Mouse (Mus musculus) lung, embryonic 14.5 days (tissue): ENCODE results near the gene Gm49340. TPM values are rescaled to one million over a fixed set of nuclear protein-coding genes. Genes with fewer than 3 reads are reported as not detected.
"Not testable (repeated sequence)": the region's sequence is repeated elsewhere in the genome, so short reads cannot be mapped to it uniquely, and the experiment has no call there.

ENCODE experiments used
- ATAC-seq: fragments of 200-750 bp; cut with Nextera tagmentation; 2 replicates; pipeline ENCODE4 v1.8.0; 2017; ENCODE audit warnings: mild to moderate bottlenecking, moderate TSS enrichment, moderate library complexity; ENCODE audit not compliant: insufficient read depth
- DNase-seq: peaks from one replicate; pipeline ENCODE4 v3.0.0-alpha.2; 2015
- H3K27ac ChIP-seq: fragments of 300-500 bp; sonication (generic); 2 replicates; pipeline ENCODE4 v1.5.1; 2014; ENCODE audit warnings: low read depth, mild to moderate bottlenecking, moderate library complexity
- H3K27me3 ChIP-seq: fragments of 300-500 bp; sonication (generic); 2 replicates; pipeline ENCODE4 v1.6.1; 2014; ENCODE audit warnings: low read length, control low read depth; ENCODE audit not compliant: insufficient read depth
- H3K36me3 ChIP-seq: fragments of 300-500 bp; sonication (generic); 2 replicates; pipeline ENCODE4 v1.6.1; 2014; ENCODE audit warnings: control low read depth; ENCODE audit not compliant: insufficient read depth
- H3K4me1 ChIP-seq: fragments of 300-500 bp; sonication (generic); 2 replicates; pipeline ENCODE4 v1.6.1; 2014; ENCODE audit warnings: antibody characterized with exemption, control low read depth; ENCODE audit not compliant: insufficient read depth
- H3K4me2 ChIP-seq: fragments of 300-500 bp; sonication (generic); 2 replicates; pipeline ENCODE4 v1.6.1; 2014; ENCODE audit warnings: mild to moderate bottlenecking
- H3K4me3 ChIP-seq: fragments of 300-500 bp; sonication (generic); 2 replicates; pipeline ENCODE4 v1.5.1; 2014; ENCODE audit warnings: low read depth, low read length
- H3K9ac ChIP-seq: fragments of 300-500 bp; sonication (generic); 2 replicates; pipeline ENCODE4 v1.6.1; 2014
- H3K9me3 ChIP-seq: fragments of 300-500 bp; sonication (generic); 2 replicates; pipeline ENCODE4 v1.6.1; 2016; ENCODE audit warnings: low read depth, low read length, control low read depth
- CTCF ChIP-seq: IDR thresholded peaks from 2 replicates; pipeline ENCODE4 v1.5.1; 2016; ENCODE audit warnings: antibody characterized with exemption, low read depth
- WGBS: fragments of 180-500 bp; shearing (Covaris S2); extraction: QIAGEN DNeasy Blood & Tissue Kit; methylation state at CpG from one replicate; pipeline ENCODE4 v1.1.7; 2014; 5-methylcytosine and 5-hydroxymethylcytosine counted together
- polyA plus RNA-seq: library from polyadenylated mRNA; unstranded; fragments of >200 nt; fragmentation: Nextera tagmentation; extraction: Ambion mirVana; gene quantifications from 2 replicates; pipeline ENCODE4 v1.2.1, GENCODE M21; 2014

Gene Gm49340
- polyA plus RNA-seq, 1 experiment from 2014 or later = not detected

DNA sequence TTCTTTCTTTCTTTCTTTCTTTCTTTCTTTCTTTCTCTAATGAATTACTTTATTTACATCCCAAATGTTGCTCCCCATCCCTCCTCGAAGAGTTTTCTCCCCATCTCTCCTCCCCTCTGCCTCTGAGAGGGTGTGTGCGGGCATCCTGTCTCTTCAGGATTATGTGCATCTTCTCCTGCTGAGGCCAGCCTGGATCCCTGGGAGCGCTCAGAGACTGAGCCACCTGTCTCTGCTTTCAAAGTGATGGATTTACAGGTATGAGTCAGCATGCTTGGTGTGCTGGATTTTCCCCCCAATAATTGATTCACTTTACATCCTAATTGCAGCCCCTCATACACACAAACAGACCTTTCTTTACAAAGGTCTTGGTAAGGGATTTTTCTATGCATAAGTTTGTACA is 13.6 kb upstream of the Gm49340 start:
- Histone ChIP-seq H3K9ac (no peak overlapping the region), H3K4me2 (no peak overlapping the region), H3K27ac (no peak overlapping the region), H3K36me3 (no peaks in the 10 kb centered on the region), H3K27me3 (no peaks in the 10 kb centered on the region), H3K4me1 (no peaks in the 10 kb centered on the region), H3K9me3 (no peaks in the 10 kb centered on the region), H3K4me3 (no peak overlapping the region)
- 38% methylated on average over 3 of the region's 3 CpGs for WGBS
- ATAC-seq = no peak
- no peak for TF ChIP-seq CTCF
- no peak for DNase-seq

DNA sequence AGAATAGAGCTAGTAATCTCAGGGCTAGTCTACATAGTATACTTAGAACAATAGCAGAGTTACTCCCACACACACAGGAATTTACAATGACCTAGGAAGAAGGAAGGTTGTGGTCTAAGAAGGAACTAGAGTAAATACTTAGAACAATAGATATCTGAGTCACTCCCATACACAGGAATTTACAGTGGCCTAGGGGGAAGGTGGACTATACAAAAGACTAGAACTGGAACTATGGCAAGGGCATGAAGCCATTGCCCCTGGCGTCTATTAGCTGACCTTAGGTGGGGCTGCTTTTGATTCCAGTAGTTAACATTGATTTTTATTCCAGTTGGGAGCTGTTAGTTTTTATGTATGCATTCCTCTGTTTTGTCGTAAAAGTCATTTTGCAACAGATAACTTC is 11.0 kb upstream of the Gm49340 start:
- not testable (repeated sequence) for H3K4me1 ChIP-seq, DNase-seq, H3K27ac ChIP-seq, H3K9me3 ChIP-seq, H3K4me3 ChIP-seq, H3K27me3 ChIP-seq, ATAC-seq, H3K4me2 ChIP-seq, H3K36me3 ChIP-seq, H3K9ac ChIP-seq
- WGBS = 67% methylated on average over 2 of the region's 2 CpGs

DNA sequence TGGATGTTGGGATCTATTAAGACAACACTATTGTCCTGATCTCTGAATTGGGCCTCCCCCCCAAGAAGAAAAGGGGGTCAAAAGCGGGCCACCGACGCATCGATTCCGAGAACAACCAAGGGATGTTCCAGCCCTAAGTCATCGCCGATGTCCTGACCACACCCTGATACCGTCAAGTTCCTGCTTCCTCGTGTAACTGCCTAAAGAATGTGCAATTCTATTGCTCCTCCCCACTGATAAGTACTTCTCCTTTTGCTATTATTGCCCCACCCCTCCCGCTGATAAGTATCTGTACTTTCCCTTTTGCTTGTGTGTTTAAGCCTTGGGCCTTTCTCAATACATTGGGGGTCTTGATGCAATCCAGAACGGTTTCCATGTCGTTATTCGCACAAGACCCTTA is 8.5 kb upstream of the Gm49340 start:
- not testable (repeated sequence) for H3K4me1 ChIP-seq, DNase-seq, H3K9me3 ChIP-seq, H3K4me3 ChIP-seq, H3K9ac ChIP-seq, H3K36me3 ChIP-seq, H3K27me3 ChIP-seq, H3K4me2 ChIP-seq, H3K27ac ChIP-seq, ATAC-seq
- 87% methylated on average over 13 of the region's 13 CpGs for WGBS

DNA sequence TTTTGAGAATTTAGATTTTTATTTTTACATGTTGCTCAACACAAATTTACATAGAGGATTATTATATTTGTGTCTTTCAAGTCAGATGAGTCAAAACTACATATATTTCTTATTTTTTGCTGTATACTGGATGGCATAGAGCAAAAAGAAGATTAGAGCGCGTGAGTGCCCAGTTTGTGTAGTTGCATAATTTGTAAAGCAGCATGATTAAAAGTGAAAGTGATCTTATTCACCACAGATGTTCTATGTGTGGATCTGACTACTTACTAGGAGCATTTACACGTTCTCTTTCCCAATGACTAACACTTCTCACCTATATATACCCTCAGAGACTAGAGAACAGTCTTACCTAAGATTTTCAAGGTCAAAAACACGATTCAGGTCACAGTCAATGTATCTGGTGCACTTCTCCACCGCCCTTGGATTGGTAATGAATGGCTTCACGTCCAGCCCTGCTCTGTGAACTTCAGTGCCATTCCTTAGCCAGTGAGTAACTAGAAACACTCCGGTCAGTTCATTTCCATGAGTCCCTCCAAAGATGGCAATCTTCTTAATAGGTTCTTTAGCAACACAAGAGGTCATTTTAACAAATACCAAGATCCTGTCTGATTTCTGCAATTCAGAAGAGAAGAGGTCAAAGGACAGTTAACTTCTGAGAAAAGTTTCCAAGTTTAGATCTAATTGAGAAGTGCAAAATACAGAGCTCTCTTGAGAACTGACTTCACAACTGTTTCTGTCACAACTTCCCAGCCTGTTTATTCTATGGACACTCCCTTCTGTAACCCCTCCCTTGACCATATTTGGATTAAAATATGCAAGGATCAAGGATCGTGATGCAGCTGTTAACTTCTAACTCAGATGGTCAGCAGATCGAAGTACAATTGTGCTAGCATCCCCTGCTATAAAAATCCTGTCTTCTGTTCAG is 5.4 kb upstream of the Gm49340 start:
- 65% methylated on average over 9 of the region's 9 CpGs for WGBS
- no peak overlapping the region for H3K4me2 ChIP-seq
- ATAC-seq = no peak

DNA sequence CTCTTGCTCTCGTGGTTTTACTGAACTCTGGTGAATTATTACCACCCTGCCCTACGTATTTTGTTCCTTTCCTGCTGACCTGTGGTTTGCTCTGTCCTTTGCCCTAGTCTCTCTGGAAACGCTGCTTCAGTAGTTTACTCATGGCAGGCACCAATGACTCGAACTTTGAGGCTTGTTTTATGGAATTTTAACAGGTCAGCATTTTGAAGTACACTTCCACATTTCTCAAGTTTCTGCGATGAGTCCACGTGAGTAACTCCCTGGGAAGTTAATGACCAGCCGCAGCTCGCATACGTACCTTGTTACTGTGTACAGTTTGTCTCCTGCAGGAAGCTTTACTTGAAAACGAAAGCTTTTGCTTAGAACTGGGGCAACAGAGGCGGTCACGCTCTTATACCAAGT is 3.1 kb upstream of the Gm49340 start:
- H3K9me3 ChIP-seq = no peaks in the 10 kb centered on the region
- TF ChIP-seq CTCF = no peak
- no peaks in the 10 kb centered on the region for H3K36me3 ChIP-seq
- H3K4me3 ChIP-seq = no peak overlapping the region
- no peak overlapping the region for H3K4me2 ChIP-seq
- no peaks in the 10 kb centered on the region for H3K27me3 ChIP-seq
- no peaks in the 10 kb centered on the region for H3K4me1 ChIP-seq
- DNase-seq (peak; percentile 21), ATAC-seq (no peak)
- H3K9ac ChIP-seq = no peak overlapping the region
- no peak overlapping the region for H3K27ac ChIP-seq
- WGBS = 34% methylated on average over 12 of the region's 12 CpGs

More for the DNA sequence above, 5.4 kb upstream of the Gm49340 start:
- H3K4me1 ChIP-seq = no peaks in the 10 kb centered on the region
- H3K9me3 ChIP-seq = no peaks in the 10 kb centered on the region
- H3K27ac ChIP-seq = no peak overlapping the region
- no peak overlapping the region for H3K4me3 ChIP-seq
- no peaks in the 10 kb centered on the region for H3K27me3 ChIP-seq
- H3K36me3 ChIP-seq = no peaks in the 10 kb centered on the region
- DNase-seq = peak; percentile 11
- no peak overlapping the region for H3K9ac ChIP-seq
- no peak for TF ChIP-seq CTCF

DNA sequence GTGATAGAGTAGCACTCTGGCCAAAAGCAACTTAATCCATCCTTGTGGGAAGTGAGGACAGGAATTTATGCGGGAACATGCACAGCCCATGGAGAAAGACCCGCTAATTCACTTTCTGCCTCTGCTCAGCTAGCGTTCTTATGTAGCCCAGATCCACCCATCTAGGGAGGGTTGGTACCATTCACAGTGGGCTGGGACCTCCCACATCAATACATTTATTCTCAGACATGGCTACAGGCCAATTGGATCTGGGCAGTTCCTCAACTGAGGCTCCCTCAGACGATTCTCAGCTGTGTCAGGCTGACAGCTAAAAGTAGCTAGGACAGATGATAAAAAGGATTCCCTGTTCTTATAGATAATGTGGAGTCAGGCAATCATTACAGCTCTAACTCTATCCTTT is 2.2 kb upstream of the Gm49340 start:
- H3K36me3 ChIP-seq = no peaks in the 10 kb centered on the region
- no peak overlapping the region for H3K4me2 ChIP-seq
- ATAC-seq (peak; percentile 82), DNase-seq (peak; percentile 85)
- TF ChIP-seq CTCF = no peak
- H3K27ac ChIP-seq = no peak overlapping the region
- no peak overlapping the region for H3K9ac ChIP-seq
- H3K27me3 ChIP-seq = no peaks in the 10 kb centered on the region
- no peaks in the 10 kb centered on the region for H3K9me3 ChIP-seq
- whole genome bisulfite sequencing = 42% methylated on average over 4 of the region's 4 CpGs
- H3K4me1 ChIP-seq = no peaks in the 10 kb centered on the region
- no peak overlapping the region for H3K4me3 ChIP-seq

DNA sequence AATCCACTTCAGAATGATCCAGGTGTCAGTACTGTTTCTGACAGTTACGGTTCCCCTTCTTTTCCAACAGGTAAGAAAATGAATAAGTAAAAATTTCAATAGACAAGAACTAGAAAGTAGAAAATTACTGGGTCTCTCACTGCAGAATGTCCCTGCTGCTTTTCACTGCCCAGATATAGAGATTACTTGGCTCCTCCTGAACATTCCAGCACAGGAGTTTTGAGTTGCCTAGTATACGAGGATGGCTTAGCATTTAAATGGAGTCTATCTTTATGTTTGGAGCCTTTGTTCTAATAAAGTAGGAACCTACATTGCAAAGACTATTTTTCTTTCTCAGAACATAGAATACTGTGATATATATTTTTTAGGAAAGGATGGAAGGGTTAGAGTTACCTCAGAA is 3.8 kb downstream of the Gm49340 start:
- WGBS = 66% methylated on average over 2 of the region's 2 CpGs
- Histone ChIP-seq H3K36me3 (no peaks in the 10 kb centered on the region), H3K4me3 (no peak overlapping the region), H3K27ac (no peak overlapping the region), H3K4me2 (no peak overlapping the region), H3K9ac (no peak overlapping the region), H3K4me1 (no peaks in the 10 kb centered on the region), H3K9me3 (no peaks in the 10 kb centered on the region), H3K27me3 (no peaks in the 10 kb centered on the region)
- TF ChIP-seq CTCF = no peak
- no peak for DNase-seq
- no peak for ATAC-seq
